Mouse (Mus musculus) bone marrow, adult 2 months (tissue): ENCODE measurements around the gene Doc2b.

ENCODE experiments used
- CTCF ChIP-seq: fragments of 200-500 bp; IDR thresholded peaks from 2 replicates; pipeline ENCODE4 v1.5.1; 2011; ENCODE audit warnings: low read length, control low read depth; ENCODE audit not compliant: control insufficient read depth, insufficient read depth
- POLR2A ChIP-seq: fragments of 200-500 bp; IDR thresholded peaks from 2 replicates; pipeline ENCODE4 v1.6.1; 2011; ENCODE audit warnings: low read depth, mild to moderate bottlenecking, control low read depth, low read length, borderline replicate concordance; ENCODE audit not compliant: control insufficient read depth

DNA sequence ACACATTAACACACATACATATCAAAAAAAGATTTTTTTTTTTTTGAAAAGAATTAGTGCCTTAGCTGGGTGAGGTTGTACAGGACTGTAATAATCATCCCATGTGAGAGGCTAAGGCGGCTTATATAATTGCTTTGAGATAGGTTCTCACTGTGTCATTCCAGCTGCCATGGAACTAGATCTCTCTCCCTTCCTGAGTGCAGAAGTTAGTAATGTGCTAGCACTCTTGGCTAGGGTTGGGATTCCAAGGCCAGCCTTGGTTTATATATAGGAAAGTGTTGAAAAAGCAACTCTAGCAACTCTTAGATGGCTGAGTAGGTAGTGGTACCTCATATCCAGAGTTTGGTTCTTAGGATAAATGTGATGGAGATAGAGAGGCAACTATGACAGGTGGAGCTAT, 37.3 kb downstream of the Doc2b start:
- no peak for TF ChIP-seq POLR2A
- no peak for TF ChIP-seq CTCF
